Mouse (Mus musculus): ENCODE data around the gene Hs3st6. TPM values are rescaled to one million over a fixed set of nuclear protein-coding genes. Genes with fewer than 3 reads are reported as not detected.

The Hs3st6 gene
- polyA plus RNA-seq, 1 experiment from 2014 or later, result not detected

GRCm38 (mm10) chr17:24773241-24773640 lies 20.5 kb downstream of the Hs3st6 start:
- Histone ChIP-seq H3K4me3 (ENCODE audit: low read depth, low read length) (no peak overlapping the region), H3K36me3 (ENCODE audit: control insufficient read depth, insufficient read depth, low read length) (no peaks in the 10 kb centered on the region), H3K27ac (ENCODE audit: low read length) (no peak overlapping the region), H3K9ac (ENCODE audit: low read depth, low read length) (no peak overlapping the region), H3K27me3 (ENCODE audit: control insufficient read depth, insufficient read depth, low read depth, low read length) (no peaks in the 10 kb centered on the region), H3K4me2 (ENCODE audit: low read length) (no peak overlapping the region), H3K4me1 (ENCODE audit: control insufficient read depth, insufficient read depth, low read length) (no peaks in the 10 kb centered on the region), H3K9me3 (replicated peaks; ENCODE audit: control insufficient read depth, low read length, poor library complexity, severe bottlenecking) (no peaks in the 10 kb centered on the region)
- ATAC-seq, result no peak
- 78% methylated on average over 5 of the region's 5 CpGs for WGBS

GRCm38 (mm10) chr17:24775173-24775572 lies 22.4 kb downstream of the Hs3st6 start:
- no peak overlapping the region for H3K4me2 ChIP-seq (ENCODE audit: low read length)
- no peak overlapping the region for H3K4me3 ChIP-seq (ENCODE audit: low read depth, low read length)
- 81% methylated on average over 8 of the region's 8 CpGs for WGBS
- H3K9me3 ChIP-seq (replicated peaks; ENCODE audit: control insufficient read depth, low read length, poor library complexity, severe bottlenecking), result no peaks in the 10 kb centered on the region
- no peaks in the 10 kb centered on the region for H3K4me1 ChIP-seq (ENCODE audit: control insufficient read depth, insufficient read depth, low read length)
- H3K9ac ChIP-seq (ENCODE audit: low read depth, low read length), result no peak overlapping the region
- ATAC-seq, result no peak
- no peak overlapping the region for H3K27ac ChIP-seq (ENCODE audit: low read length)
- H3K36me3 ChIP-seq (ENCODE audit: control insufficient read depth, insufficient read depth, low read length), result no peaks in the 10 kb centered on the region
- H3K27me3 ChIP-seq (ENCODE audit: control insufficient read depth, insufficient read depth, low read depth, low read length), result no peaks in the 10 kb centered on the region

- WGBS, result 75% methylated on average over 2 of the region's 2 CpGs
These were observed 24.3 kb downstream of the Hs3st6 start for GRCm38 (mm10) chr17:24777073-24777472.

GRCm38 (mm10) chr17:24780821-24781220 lies 28.0 kb downstream of the Hs3st6 start:
- Histone ChIP-seq H3K36me3 (ENCODE audit: control insufficient read depth, insufficient read depth, low read length) (no peaks in the 10 kb centered on the region), H3K4me3 (ENCODE audit: low read depth, low read length) (no peak overlapping the region), H3K9me3 (replicated peaks; ENCODE audit: control insufficient read depth, low read length, poor library complexity, severe bottlenecking) (no peaks in the 10 kb centered on the region), H3K9ac (ENCODE audit: low read depth, low read length) (no peak overlapping the region), H3K27ac (ENCODE audit: low read length) (no peak overlapping the region), H3K27me3 (ENCODE audit: control insufficient read depth, insufficient read depth, low read depth, low read length) (no peaks in the 10 kb centered on the region), H3K4me2 (ENCODE audit: low read length) (no peak overlapping the region), H3K4me1 (ENCODE audit: control insufficient read depth, insufficient read depth, low read length) (no peaks in the 10 kb centered on the region)
- ATAC-seq, result no peak
- 83% methylated on average over 2 of the region's 2 CpGs for WGBS

More at GRCm38 (mm10) chr17:24777073-24777472, 24.3 kb downstream of the Hs3st6 start:
- Histone ChIP-seq H3K4me3 (ENCODE audit: low read depth, low read length) (no peak overlapping the region), H3K4me1 (ENCODE audit: control insufficient read depth, insufficient read depth, low read length) (no peaks in the 10 kb centered on the region), H3K9me3 (replicated peaks; ENCODE audit: control insufficient read depth, low read length, poor library complexity, severe bottlenecking) (no peaks in the 10 kb centered on the region), H3K9ac (ENCODE audit: low read depth, low read length) (no peak overlapping the region), H3K4me2 (ENCODE audit: low read length) (no peak overlapping the region), H3K36me3 (ENCODE audit: control insufficient read depth, insufficient read depth, low read length) (no peaks in the 10 kb centered on the region), H3K27ac (ENCODE audit: low read length) (no peak overlapping the region), H3K27me3 (ENCODE audit: control insufficient read depth, insufficient read depth, low read depth, low read length) (no peaks in the 10 kb centered on the region)
- no peak for ATAC-seq

DNA sequence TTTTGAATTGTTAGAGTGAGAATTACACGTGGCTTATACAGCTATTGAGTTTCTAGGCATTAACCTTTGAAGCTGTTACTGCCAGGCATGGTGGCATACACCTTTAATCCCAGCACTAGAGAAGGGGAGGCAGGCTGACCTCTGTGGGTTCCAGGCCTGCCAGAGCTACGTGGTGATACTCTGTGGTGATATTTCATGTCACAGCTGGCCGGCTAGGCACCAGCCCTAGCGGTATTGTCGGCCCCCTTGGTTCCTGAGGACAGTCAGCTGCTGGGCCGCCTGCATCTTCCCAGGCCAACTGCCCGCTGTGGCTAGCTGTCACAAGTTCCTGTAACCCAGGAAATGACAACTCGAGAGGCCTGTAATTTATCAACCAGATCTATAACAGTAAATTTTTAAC lies 39.4 kb downstream of the Hs3st6 start:
- Histone ChIP-seq H3K27ac (ENCODE audit: low read length) (no peak overlapping the region), H3K36me3 (ENCODE audit: control insufficient read depth, insufficient read depth, low read length) (no peaks in the 10 kb centered on the region), H3K4me3 (ENCODE audit: low read depth, low read length) (no peak overlapping the region), H3K9ac (ENCODE audit: low read depth, low read length) (no peak overlapping the region), H3K27me3 (ENCODE audit: control insufficient read depth, insufficient read depth, low read depth, low read length) (no peaks in the 10 kb centered on the region), H3K4me2 (ENCODE audit: low read length) (no peak overlapping the region), H3K9me3 (replicated peaks; ENCODE audit: control insufficient read depth, low read length, poor library complexity, severe bottlenecking) (no peaks in the 10 kb centered on the region), H3K4me1 (ENCODE audit: control insufficient read depth, insufficient read depth, low read length) (no peaks in the 10 kb centered on the region)
- WGBS, result 76% methylated on average over 8 of the region's 8 CpGs
- no peak for ATAC-seq

- no peak overlapping the region for H3K9ac ChIP-seq (ENCODE audit: low read depth, low read length)
- no peaks in the 10 kb centered on the region for H3K36me3 ChIP-seq (ENCODE audit: control insufficient read depth, insufficient read depth, low read length)
- H3K27ac ChIP-seq (ENCODE audit: low read length), result no peak overlapping the region
- ATAC-seq, result no peak
- no peaks in the 10 kb centered on the region for H3K4me1 ChIP-seq (ENCODE audit: control insufficient read depth, insufficient read depth, low read length)
- H3K27me3 ChIP-seq (ENCODE audit: control insufficient read depth, insufficient read depth, low read depth, low read length), result no peaks in the 10 kb centered on the region
- 80% methylated on average over 12 of the region's 12 CpGs for WGBS
- H3K9me3 ChIP-seq (replicated peaks; ENCODE audit: control insufficient read depth, low read length, poor library complexity, severe bottlenecking), result no peaks in the 10 kb centered on the region
- H3K4me3 ChIP-seq (ENCODE audit: low read depth, low read length), result no peak overlapping the region
- H3K4me2 ChIP-seq (ENCODE audit: low read length), result no peak overlapping the region
These were observed 42.0 kb downstream of the Hs3st6 start for GRCm38 (mm10) chr17:24794791-24795190.

GRCm38 (mm10) chr17:24796969-24797368 lies 44.2 kb downstream of the Hs3st6 start:
- Histone ChIP-seq H3K4me1 (ENCODE audit: control insufficient read depth, insufficient read depth, low read length) (no peaks in the 10 kb centered on the region), H3K4me3 (ENCODE audit: low read depth, low read length) (no peak overlapping the region), H3K9me3 (replicated peaks; ENCODE audit: control insufficient read depth, low read length, poor library complexity, severe bottlenecking) (no peaks in the 10 kb centered on the region), H3K9ac (ENCODE audit: low read depth, low read length) (no peak overlapping the region), H3K27ac (ENCODE audit: low read length) (no peak overlapping the region), H3K36me3 (ENCODE audit: control insufficient read depth, insufficient read depth, low read length) (no peaks in the 10 kb centered on the region), H3K4me2 (ENCODE audit: low read length) (no peak overlapping the region), H3K27me3 (ENCODE audit: control insufficient read depth, insufficient read depth, low read depth, low read length) (no peaks in the 10 kb centered on the region)
- 69% methylated on average over 3 of the region's 3 CpGs for WGBS
- ATAC-seq, result no peak

DNA sequence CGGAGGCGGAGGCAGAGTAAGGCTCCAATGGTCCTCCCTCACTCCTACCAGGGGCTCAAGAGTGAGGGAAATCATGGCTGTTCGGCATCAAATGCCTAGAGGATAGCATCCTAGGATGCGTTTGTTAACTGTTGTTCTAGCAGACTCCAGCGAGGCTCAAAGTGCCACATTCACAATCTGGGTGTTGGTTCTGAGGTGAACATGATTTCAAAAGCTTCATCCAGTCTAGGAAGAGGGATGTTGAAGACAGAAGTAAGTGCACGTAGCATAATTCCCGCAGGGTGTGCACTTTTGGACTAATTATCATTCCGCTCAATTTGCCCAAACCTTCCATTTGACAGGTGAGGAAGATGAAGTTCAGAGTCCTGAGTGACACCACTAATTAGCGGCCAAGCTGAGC lies 45.4 kb downstream of the Hs3st6 start:
- WGBS, result 60% methylated on average over 9 of the region's 9 CpGs
- Histone ChIP-seq H3K27ac (ENCODE audit: low read length) (no peak overlapping the region), H3K9me3 (replicated peaks; ENCODE audit: control insufficient read depth, low read length, poor library complexity, severe bottlenecking) (no peaks in the 10 kb centered on the region), H3K4me3 (ENCODE audit: low read depth, low read length) (no peak overlapping the region), H3K36me3 (ENCODE audit: control insufficient read depth, insufficient read depth, low read length) (no peaks in the 10 kb centered on the region), H3K4me2 (ENCODE audit: low read length) (no peak overlapping the region), H3K27me3 (ENCODE audit: control insufficient read depth, insufficient read depth, low read depth, low read length) (0 out of 2 replicates have a peak, but pooled peaks cover 2% of the 10 kb centered on the region), H3K4me1 (ENCODE audit: control insufficient read depth, insufficient read depth, low read length) (no peaks in the 10 kb centered on the region), H3K9ac (ENCODE audit: low read depth, low read length) (no peak overlapping the region)
- ATAC-seq, result no peak

DNA sequence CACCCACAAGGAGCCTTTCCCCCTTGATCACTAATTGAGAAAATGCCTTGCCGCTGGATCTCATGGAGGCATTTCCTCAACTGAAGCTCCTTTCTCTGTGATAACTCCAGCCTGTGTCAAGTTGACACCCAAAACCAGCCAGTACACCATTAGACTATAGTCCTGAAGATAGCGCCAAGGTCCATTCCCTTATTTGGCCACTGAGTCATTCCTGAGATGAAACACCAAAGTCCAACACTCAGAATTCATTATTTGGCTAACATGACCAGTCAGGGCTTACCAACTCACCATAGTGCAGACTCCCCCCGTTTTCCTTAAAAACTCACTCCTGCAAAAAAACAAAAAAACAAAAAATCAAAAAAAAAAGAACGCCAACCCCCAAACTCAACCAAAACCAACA lies 46.7 kb downstream of the Hs3st6 start:
- no peak for ATAC-seq
- H3K9ac ChIP-seq (ENCODE audit: low read depth, low read length), result no peak overlapping the region
- H3K4me2 ChIP-seq (ENCODE audit: low read length), result no peak overlapping the region
- WGBS, result 88% methylated on average over 4 of the region's 4 CpGs
- H3K4me3 ChIP-seq (ENCODE audit: low read depth, low read length), result no peak overlapping the region
- no peaks in the 10 kb centered on the region; the same call in 1 of the 2 replicates for H3K4me1 ChIP-seq (ENCODE audit: control insufficient read depth, insufficient read depth, low read length)
- H3K27me3 ChIP-seq (ENCODE audit: control insufficient read depth, insufficient read depth, low read depth, low read length), result 0 out of 2 replicates have a peak, but pooled peaks cover 2% of the 10 kb centered on the region
- no peak overlapping the region for H3K27ac ChIP-seq (ENCODE audit: low read length)
- no peaks in the 10 kb centered on the region for H3K36me3 ChIP-seq (ENCODE audit: control insufficient read depth, insufficient read depth, low read length)
- H3K9me3 ChIP-seq (replicated peaks; ENCODE audit: control insufficient read depth, low read length, poor library complexity, severe bottlenecking), result no peaks in the 10 kb centered on the region

Measured in midbrain, embryonic 16.5 days (tissue).